Mouse (Mus musculus): Measurements from ENCODE around the gene Tnfaip6.

- TF ChIP-seq CTCF (IDR thresholded peaks at IDR 0.05; ENCODE audit: control insufficient read depth, insufficient read depth, low read length) (no peak), POLR2A (IDR thresholded peaks at IDR 0.05; ENCODE audit: borderline replicate concordance, control insufficient read depth, low read depth, low read length) (no peak)
These were observed 30.8 kb downstream of the Tnfaip6 start for GRCm38 (mm10) chr2:52068641-52069040.

Measured in bone marrow, adult 2 months (tissue).